Mouse (Mus musculus) ES-E14 (cell line): Measurements from ENCODE around the gene Tnfsf12.

Experiments
- CHD2 ChIP-seq: IDR thresholded peaks from 2 replicates; pipeline ENCODE4 v1.6.1; 2014; ENCODE audit warnings: mild to moderate bottlenecking, low read depth, low read length, inconsistent platforms
- HCFC1 ChIP-seq: IDR thresholded peaks from 2 replicates; pipeline ENCODE4 v1.6.1; 2012; ENCODE audit warnings: low read length, inconsistent platforms, borderline replicate concordance; ENCODE audit not compliant: insufficient read depth
- ZC3H11A ChIP-seq: IDR thresholded peaks from 2 replicates; pipeline ENCODE4 v1.6.1; 2012; ENCODE audit warnings: low read depth, mild to moderate bottlenecking, inconsistent platforms, low read length, borderline replicate concordance

DNA sequence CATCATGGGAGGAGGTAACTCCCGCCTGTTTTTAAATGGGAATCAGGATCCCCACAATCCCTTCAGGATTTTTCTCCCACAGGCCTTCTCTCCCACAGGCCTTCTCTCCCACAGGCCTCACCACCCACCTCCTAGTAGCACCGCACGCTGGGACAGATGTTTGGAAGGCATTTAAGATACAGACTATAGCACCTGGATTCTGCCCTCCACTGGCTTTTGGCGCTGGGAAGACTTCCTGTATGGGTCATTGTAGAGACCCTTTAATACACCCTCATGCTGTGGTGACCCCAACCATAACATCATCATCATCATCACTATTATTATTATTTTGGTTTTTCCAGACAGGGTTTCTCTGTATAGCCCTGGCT lies 11.8 kb upstream of the Tnfsf12 start:
- TF ChIP-seq ZC3H11A (no peak), CHD2 (no peak), HCFC1 (no peak)
